Mouse (Mus musculus) megakaryocyte, embryonic 14.5 days (primary cell): ENCODE results near the gene Gramd4. TPM values are rescaled to one million over a fixed set of nuclear protein-coding genes. Genes with fewer than 3 reads are reported as not detected.
A peak's percentile ranks its signal among the peaks of the same experiment; 100 is the strongest.
"Not testable (repeated sequence)": the region's sequence is repeated elsewhere in the genome, so short reads cannot be mapped to it uniquely, and the experiment has no call there.

Source experiments
- H3K27me3 ChIP-seq: replicated peaks from 2 replicates; pipeline ENCODE3; 2012; ENCODE audit warnings: inconsistent platforms
- H3K36me3 ChIP-seq: replicated peaks from 2 replicates; pipeline ENCODE3; 2012; ENCODE audit warnings: low read length, inconsistent platforms, mixed read lengths
- H3K4me1 ChIP-seq: 2 replicates; pipeline ENCODE4 v1.6.1; 2012; ENCODE audit warnings: inconsistent platforms
- H3K4me3 ChIP-seq: replicated peaks from 2 replicates; pipeline ENCODE3; 2012; ENCODE audit warnings: moderate library complexity, mild to moderate bottlenecking, inconsistent platforms
- H3K9me3 ChIP-seq: 2 replicates; pipeline ENCODE4 v1.6.1; 2012; ENCODE audit warnings: inconsistent platforms
- FLI1 ChIP-seq: IDR thresholded peaks from 2 replicates; pipeline ENCODE4 v1.6.1; 2012; ENCODE audit warnings: low read length, inconsistent platforms, mixed read lengths
- GATA1 ChIP-seq: IDR thresholded peaks from 3 replicates; pipeline ENCODE4 v1.6.1; 2012; ENCODE audit warnings: mixed read lengths, low read length, inconsistent platforms, borderline replicate concordance
- polyA plus RNA-seq: library from polyadenylated mRNA; stranded (reverse); fragments of >175 nt; gene quantifications from 2 replicates; pipeline ENCODE4 v1.2.3, GENCODE M21; 2012; ENCODE audit warnings: low replicate concordance; ENCODE audit not compliant: insufficient read depth

Gene Gramd4
- polyA plus RNA-seq, 1 experiment = 5.0 TPM

- no peak for TF ChIP-seq GATA1
- no peak for TF ChIP-seq FLI1
- no peaks in the 10 kb centered on the region for H3K4me1 ChIP-seq
- no peaks in the 10 kb centered on the region for H3K27me3 ChIP-seq
- no peak overlapping the region for H3K4me3 ChIP-seq
- H3K9me3 ChIP-seq = no peaks in the 10 kb centered on the region
- peaks cover 96% of the 10 kb centered on the region for H3K36me3 ChIP-seq
Measured at GRCm38 (mm10) chr15:86150593-86150992, 93.1 kb downstream of the Gramd4 start.

- Histone ChIP-seq H3K4me3 (no peak overlapping the region), H3K36me3 (peaks cover 93% of the 10 kb centered on the region), H3K27me3 (no peaks in the 10 kb centered on the region), H3K9me3 (no peaks in the 10 kb centered on the region), H3K4me1 (peaks cover 3% of the 10 kb centered on the region)
- no peak for TF ChIP-seq GATA1
- no peak for TF ChIP-seq FLI1
Measured at GRCm38 (mm10) chr15:86153481-86153960, 96.0 kb downstream of the Gramd4 start.

- peaks cover 25% of the 10 kb centered on the region for H3K4me1 ChIP-seq
- H3K9me3 ChIP-seq = no peaks in the 10 kb centered on the region
- TF ChIP-seq GATA1 = no peak
- no peak for TF ChIP-seq FLI1
- H3K27me3 ChIP-seq = no peaks in the 10 kb centered on the region
- no peak overlapping the region for H3K4me3 ChIP-seq
- peaks cover 93% of the 10 kb centered on the region for H3K36me3 ChIP-seq
Measured at GRCm38 (mm10) chr15:86156492-86156891, 99.0 kb downstream of the Gramd4 start.

GRCm38 (mm10) chr15:86159093-86159492, 101.6 kb downstream of the Gramd4 start:
- Histone ChIP-seq H3K4me3 (no peak overlapping the region), H3K27me3 (no peaks in the 10 kb centered on the region), H3K36me3 (peaks cover 96% of the 10 kb centered on the region), H3K4me1 (peaks cover 32% of the 10 kb centered on the region), H3K9me3 (no peaks in the 10 kb centered on the region)
- no peak for TF ChIP-seq GATA1
- TF ChIP-seq FLI1 = no peak

GRCm38 (mm10) chr15:86159719-86160118, 102.2 kb downstream of the Gramd4 start:
- Histone ChIP-seq H3K4me1 (peaks cover 33% of the 10 kb centered on the region), H3K36me3 (peaks cover 96% of the 10 kb centered on the region), H3K9me3 (no peaks in the 10 kb centered on the region), H3K4me3 (peak overlapping the region; percentile 8), H3K27me3 (no peaks in the 10 kb centered on the region)
- TF ChIP-seq GATA1 (no peak), FLI1 (no peak)

- Histone ChIP-seq H3K9me3 (no peaks in the 10 kb centered on the region), H3K36me3 (peaks cover 96% of the 10 kb centered on the region), H3K27me3 (no peaks in the 10 kb centered on the region), H3K4me1 (peaks cover 42% of the 10 kb centered on the region), H3K4me3 (no peak overlapping the region)
- TF ChIP-seq GATA1 (no peak), FLI1 (no peak)
Measured at GRCm38 (mm10) chr15:86160906-86161305, 103.4 kb downstream of the Gramd4 start.

GRCm38 (mm10) chr15:86161800-86162199, 104.3 kb downstream of the Gramd4 start:
- not testable (repeated sequence) for H3K9me3 ChIP-seq, H3K27me3 ChIP-seq, H3K4me3 ChIP-seq
- H3K36me3 ChIP-seq = peaks cover 95% of the 10 kb centered on the region
- peaks cover 49% of the 10 kb centered on the region for H3K4me1 ChIP-seq

GRCm38 (mm10) chr15:86164718-86165345, 107.3 kb downstream of the Gramd4 start:
- peaks cover 98% of the 10 kb centered on the region for H3K36me3 ChIP-seq
- peaks cover 63% of the 10 kb centered on the region for H3K4me1 ChIP-seq
- no peak for TF ChIP-seq GATA1
- TF ChIP-seq FLI1 = no peak
- no peaks in the 10 kb centered on the region for H3K27me3 ChIP-seq
- no peak overlapping the region for H3K4me3 ChIP-seq
- no peaks in the 10 kb centered on the region for H3K9me3 ChIP-seq

GRCm38 (mm10) chr15:86165811-86166590, 108.5 kb downstream of the Gramd4 start:
- Histone ChIP-seq H3K4me1 (peaks cover 71% of the 10 kb centered on the region), H3K27me3 (no peaks in the 10 kb centered on the region), H3K36me3 (peaks cover 98% of the 10 kb centered on the region), H3K9me3 (no peaks in the 10 kb centered on the region), H3K4me3 (peak overlapping the region; percentile 64)
- TF ChIP-seq GATA1 (no peak), FLI1 (no peak)

GRCm38 (mm10) chr15:86167032-86167655, 109.6 kb downstream of the Gramd4 start:
- TF ChIP-seq GATA1 (no peak), FLI1 (no peak)
- Histone ChIP-seq H3K4me3 (no peak overlapping the region), H3K27me3 (no peaks in the 10 kb centered on the region), H3K9me3 (no peaks in the 10 kb centered on the region), H3K4me1 (peaks cover 74% of the 10 kb centered on the region), H3K36me3 (peaks cover 98% of the 10 kb centered on the region)
